Comparison of ENCODE assay signal across 12 mouse cellular contexts in genomic region chr5:100567258-100568032, GRCm38 (mm10). TPM values are rescaled to one million over a fixed set of nuclear protein-coding genes. Genes with fewer than 3 reads are reported as not detected.
DNase-seq lines count a peak whose midpoint lies in the region; ATAC-seq and TF ChIP-seq lines count a peak whose summit lies in the region.
"Had no signal": no experiment of that assay in that cellular context is flagged by ENCODE, and none has a peak within 500 bp of the region (broad histone marks: within the 10 kb centered on the region; RNA-seq: fewer than 3 reads in every experiment).

No protein-coding gene starts in this region.

- WGBS in liver, adult 2 months: 15% methylated on average over 13 of the region's 13 CpGs
- 13% methylated on average over 13 of the region's 13 CpGs for WGBS in kidney, adult 2 months
- 57% methylated on average over 13 of the region's 13 CpGs for WGBS in liver, embryonic 12.5 days (ENCODE audit: insufficient replicate concordance)
- 31% methylated on average over 13 of the region's 13 CpGs for WGBS in stomach, postnatal 0 days
- 80% methylated on average over 13 of the region's 13 CpGs for WGBS in hindbrain, postnatal 0 days

- TF ChIP-seq POLR2A in liver, adult 2 months (IDR thresholded peaks at IDR 0.05; ENCODE audit: extremely low read depth, insufficient read depth, low read length): no peak
- TF ChIP-seq POLR2A in kidney, adult 2 months (IDR thresholded peaks at IDR 0.05; ENCODE audit: low read depth, low read length): no peak

- H3K27ac ChIP-seq in liver, adult 2 months (replicated peaks; ENCODE audit: insufficient read depth, low read depth, low read length): peak overlapping the region; percentile 77
- H3K27ac ChIP-seq in kidney, adult 2 months (ENCODE audit: insufficient read depth, low read depth, low read length): peak overlapping the region; percentile 82
- peak overlapping the region; percentile 15; the same call in 1 of the 2 replicates for H3K27ac ChIP-seq in liver, embryonic 12.5 days
- peak overlapping the region; percentile 71 for H3K27ac ChIP-seq in stomach, postnatal 0 days (replicated peaks)
- no peak overlapping the region for H3K27ac ChIP-seq in hindbrain, postnatal 0 days
- H3K27ac ChIP-seq: forebrain, embryonic 13.5 days; left cerebral cortex, adult 2 months had no signal

- DNase-seq in liver, adult 2 months (ENCODE audit: extremely low read depth, low read depth, low spot score): peak; percentile 74
- no peak for DNase-seq in liver
- peak; percentile 87 for DNase-seq in kidney, adult 2 months
- peak; percentile 51 for DNase-seq in stomach, postnatal 0 days (ENCODE audit: low spot score)
- DNase-seq in right cerebral cortex, adult 18-20 months: no peak
- DNase-seq in ovary, adult 18-20 months (ENCODE audit: low spot score): no peak
- DNase-seq in hindbrain, postnatal 0 days (ENCODE audit: low spot score): no peak
- DNase-seq: gastrocnemius, postnatal 36 days had no signal

- 0 out of 2 replicates have a peak, but pooled peaks have one; percentile 33 for ATAC-seq in liver, embryonic 12.5 days
- ATAC-seq in stomach, postnatal 0 days (ENCODE audit: low FRiP score, low TSS enrichment): peak; percentile 66
- no peak for ATAC-seq in hindbrain, postnatal 0 days
- ATAC-seq: forebrain, embryonic 13.5 days had no signal

- 0 out of 2 replicates have a peak, but pooled peaks cover 3% of the 10 kb centered on the region for H3K79me2 ChIP-seq in liver, adult 2 months (ENCODE audit: control insufficient read depth, insufficient read depth, low read length)

- peaks cover 7% of the 10 kb centered on the region for H3K4me1 ChIP-seq in liver, adult 2 months (ENCODE audit: control insufficient read depth, insufficient read depth, low read length)
- H3K4me1 ChIP-seq in kidney, adult 2 months (ENCODE audit: control insufficient read depth, insufficient read depth, low read length): peaks cover 6% of the 10 kb centered on the region; the same call in 1 of the 2 replicates
- peaks cover 37% of the 10 kb centered on the region for H3K4me1 ChIP-seq in liver, embryonic 12.5 days
- peaks cover 3% of the 10 kb centered on the region; the same call in 1 of the 2 replicates for H3K4me1 ChIP-seq in stomach, postnatal 0 days (replicated peaks; ENCODE audit: control insufficient read depth, insufficient read depth)
- H3K4me1 ChIP-seq in hindbrain, postnatal 0 days (ENCODE audit: insufficient read depth, low read length): no peaks in the 10 kb centered on the region
- H3K4me1 ChIP-seq: forebrain, embryonic 13.5 days had no signal

- H3K9ac ChIP-seq in liver, adult 2 months (ENCODE audit: low read depth, low read length): peak overlapping the region; percentile 32; the same call in 1 of the 2 replicates
- no peak overlapping the region for H3K9ac ChIP-seq in liver, embryonic 12.5 days
- H3K9ac ChIP-seq in stomach, postnatal 0 days (ENCODE audit: low read length): no peak overlapping the region
- no peak overlapping the region for H3K9ac ChIP-seq in hindbrain, postnatal 0 days (replicated peaks; ENCODE audit: low read length)
- H3K9ac ChIP-seq: forebrain, embryonic 13.5 days had no signal

- no peak for TF ChIP-seq CTCF in liver, adult 2 months (IDR thresholded peaks at IDR 0.05; ENCODE audit: low read depth, low read length)
- no peak for TF ChIP-seq CTCF in kidney, adult 2 months (conservative IDR thresholded peaks at IDR 0.05; ENCODE audit: insufficient read depth, insufficient read length, low read depth, low read length)
- TF ChIP-seq CTCF in stomach, postnatal 0 days (IDR thresholded peaks at IDR 0.05; ENCODE audit: low read depth): no peak
- no peak for TF ChIP-seq CTCF in hindbrain, postnatal 0 days (IDR thresholded peaks at IDR 0.05; ENCODE audit: low read depth)

- H3K4me2 ChIP-seq in liver, embryonic 12.5 days: peak overlapping the region; percentile 19; the same call in 1 of the 2 replicates
- peak overlapping the region; percentile 34 for H3K4me2 ChIP-seq in stomach, postnatal 0 days (replicated peaks; ENCODE audit: low read depth)
- no peak overlapping the region for H3K4me2 ChIP-seq in hindbrain, postnatal 0 days (ENCODE audit: low read depth, low read length)
- H3K4me2 ChIP-seq: forebrain, embryonic 13.5 days had no signal

- H3K4me3 ChIP-seq in liver, adult 2 months (ENCODE audit: insufficient read depth, low read depth, low read length): peak overlapping the region; percentile 21; the same call in 1 of the 2 replicates
- H3K4me3 ChIP-seq in kidney, adult 2 months (ENCODE audit: insufficient read depth, low read depth, low read length): 0 out of 2 replicates have a peak overlapping the region, but pooled peaks have one; percentile 10
- no peak overlapping the region for H3K4me3 ChIP-seq in liver, embryonic 12.5 days
- H3K4me3 ChIP-seq in stomach, postnatal 0 days (ENCODE audit: low read depth, low read length): no peak overlapping the region
- H3K4me3 ChIP-seq in hindbrain, postnatal 0 days (ENCODE audit: low read length): no peak overlapping the region
- H3K4me3 ChIP-seq: forebrain, embryonic 13.5 days; left cerebral cortex, adult 2 months; myocyte had no signal

- no peak for TF ChIP-seq EP300 in stomach, postnatal 0 days (optimal IDR thresholded peaks at IDR 0.05)

- no peaks in the 10 kb centered on the region for H3K36me3 ChIP-seq in liver, adult 2 months (ENCODE audit: control insufficient read depth, insufficient read depth, low read length)
- no peaks in the 10 kb centered on the region for H3K36me3 ChIP-seq in kidney, adult 2 months (ENCODE audit: control insufficient read depth, insufficient read depth, low read length)
- H3K36me3 ChIP-seq in liver, embryonic 12.5 days: no peaks in the 10 kb centered on the region
- no peaks in the 10 kb centered on the region for H3K36me3 ChIP-seq in stomach, postnatal 0 days (ENCODE audit: control insufficient read depth, insufficient read depth, low read length)
- no peaks in the 10 kb centered on the region for H3K36me3 ChIP-seq in hindbrain, postnatal 0 days (ENCODE audit: insufficient read depth, low read length)

- no peaks in the 10 kb centered on the region for H3K9me3 ChIP-seq in liver, embryonic 12.5 days (replicated peaks)
- no peaks in the 10 kb centered on the region for H3K9me3 ChIP-seq in stomach, postnatal 0 days (ENCODE audit: control insufficient read depth, low read length)
- H3K9me3 ChIP-seq in hindbrain, postnatal 0 days (ENCODE audit: low read length): no peaks in the 10 kb centered on the region
- H3K9me3 ChIP-seq: forebrain, embryonic 13.5 days had no signal

- H3K27me3 ChIP-seq in liver, adult 2 months (ENCODE audit: control insufficient read depth, insufficient read depth, low read length): no peaks in the 10 kb centered on the region
- H3K27me3 ChIP-seq in kidney, adult 2 months (replicated peaks; ENCODE audit: control insufficient read depth, insufficient read depth, low read length): no peaks in the 10 kb centered on the region
- H3K27me3 ChIP-seq in liver, embryonic 12.5 days (replicated peaks): peaks cover 16% of the 10 kb centered on the region
- no peaks in the 10 kb centered on the region for H3K27me3 ChIP-seq in stomach, postnatal 0 days (ENCODE audit: control insufficient read depth, insufficient read depth, low read length)
- H3K27me3 ChIP-seq in hindbrain, postnatal 0 days (ENCODE audit: insufficient read depth, low read length): no peaks in the 10 kb centered on the region
- H3K27me3 ChIP-seq: forebrain, embryonic 13.5 days had no signal

RNA-seq across cellular contexts. Expression of gene Plac8, which starts 4.6 kb away (rescaled TPM):
- 21.5 and 29.7 TPM in 2 replicates for total RNA-seq in liver, adult 2 months (2014; rRNA removed)
- 11.3 and 18.2 TPM in 2 replicates for polyA plus RNA-seq in liver, adult 2 months (2012; rRNA removed)
- 44.5 and 60.0 TPM in 2 replicates for polyA plus RNA-seq in kidney, adult 2 months (2012; rRNA removed)
- polyA plus RNA-seq in liver, embryonic 12.5 days (2016; fragmentation: Nextera tagmentation; extraction: Ambion mirVana): 32.2 and 35.8 TPM in 2 replicates
- 379 and 398 TPM in 2 replicates for polyA plus RNA-seq in stomach, postnatal 0 days (2015; fragmentation: Nextera tagmentation; extraction: Ambion mirVana)
- 1.3 and 3.9 TPM in 2 replicates for total RNA-seq in hindbrain, postnatal 0 days (2014; rRNA removed)
- polyA plus RNA-seq in hindbrain, postnatal 0 days (2015; fragmentation: Nextera tagmentation; extraction: Ambion mirVana): 2.8 and 3.4 TPM in 2 replicates
- total RNA-seq: gastrocnemius, postnatal 36 days; left cerebral cortex, adult 2 months had no signal

RNA-seq across cellular contexts. Expression of gene Cops4, which starts 49.3 kb away (rescaled TPM):
- total RNA-seq in liver, adult 2 months (2014; rRNA removed): 47.1 and 53.2 TPM in 2 replicates
- polyA plus RNA-seq in liver, adult 2 months (2012; rRNA removed): 12.0 and 13.1 TPM in 2 replicates
- polyA plus RNA-seq in kidney, adult 2 months (2012; rRNA removed): 25.4 and 29.8 TPM in 2 replicates
- polyA plus RNA-seq in liver, embryonic 12.5 days (2016; fragmentation: Nextera tagmentation; extraction: Ambion mirVana): 108 and 114 TPM in 2 replicates
- polyA plus RNA-seq in stomach, postnatal 0 days (2015; fragmentation: Nextera tagmentation; extraction: Ambion mirVana): 106 and 107 TPM in 2 replicates
- 91.7 and 97.5 TPM in 2 replicates for total RNA-seq in hindbrain, postnatal 0 days (2014; rRNA removed)
- polyA plus RNA-seq in hindbrain, postnatal 0 days (2015; fragmentation: Nextera tagmentation; extraction: Ambion mirVana): 169 and 172 TPM in 2 replicates

Comparison
In these comparisons a context has a peak if more than half of its experiments do, and no peak if none do; other contexts are left out.
1. DNase-seq: peak in liver, adult 2 months (single experiment), kidney, adult 2 months (single experiment) and stomach, postnatal 0 days (single experiment); none in liver (single experiment), right cerebral cortex, adult 18-20 months (single experiment), ovary, adult 18-20 months (single experiment) and hindbrain, postnatal 0 days (single experiment).
2. H3K4me3 ChIP-seq: peak in liver, adult 2 months (single experiment) and kidney, adult 2 months (single experiment); none in liver, embryonic 12.5 days (single experiment), stomach, postnatal 0 days (single experiment) and hindbrain, postnatal 0 days (single experiment).